Mouse (Mus musculus) thymus, postnatal 25 days (tissue): ENCODE measurements around the gene Fndc7.
"Not testable (repeated sequence)": the region's sequence is repeated elsewhere in the genome, so short reads cannot be mapped to it uniquely, and the experiment has no call there.

Experiments used
- DNase-seq: peaks from one replicate; pipeline ENCODE4 v3.0.0; 2022

Fndc7 gene

GRCm38 (mm10) chr3:108851996-108852697 is 37.7 kb downstream of the Fndc7 start:
- DNase-seq: peak; percentile 12

- DNase-seq: no peak
These were observed 38.3 kb downstream of the Fndc7 start for GRCm38 (mm10) chr3:108851554-108851953.

GRCm38 (mm10) chr3:108851075-108851474 is 38.7 kb downstream of the Fndc7 start:
- no peak for DNase-seq

GRCm38 (mm10) chr3:108850506-108850905 is 39.3 kb downstream of the Fndc7 start:
- DNase-seq: peak; percentile 18

GRCm38 (mm10) chr3:108846616-108847015 is 43.2 kb downstream of the Fndc7 start:
- no peak for DNase-seq

GRCm38 (mm10) chr3:108844521-108844920 is 45.3 kb downstream of the Fndc7 start:
- DNase-seq: no peak

- no peak for DNase-seq
These were observed 45.8 kb downstream of the Fndc7 start for GRCm38 (mm10) chr3:108844026-108844425.

- no peak for DNase-seq
These were observed 49.1 kb downstream of the Fndc7 start for GRCm38 (mm10) chr3:108840716-108841054.

GRCm38 (mm10) chr3:108840000-108840715 is 49.6 kb downstream of the Fndc7 start, which contains the start of gene Stxbp3:
Gene Stxbp3, minus strand, starts transcription at chr3:108840526.
- peak; percentile 99 for DNase-seq

- no peak for DNase-seq
These were observed 50.2 kb downstream of the Fndc7 start for GRCm38 (mm10) chr3:108839647-108839999.

- no peak for DNase-seq
These were observed 50.8 kb downstream of the Fndc7 start for GRCm38 (mm10) chr3:108838980-108839379.

- no peak for DNase-seq
These were observed 52.9 kb downstream of the Fndc7 start for GRCm38 (mm10) chr3:108836931-108837330.

GRCm38 (mm10) chr3:108833717-108834116 is 56.1 kb downstream of the Fndc7 start:
- DNase-seq: not testable (repeated sequence)

- no peak for DNase-seq
These were observed 58.1 kb downstream of the Fndc7 start for GRCm38 (mm10) chr3:108831750-108832149.

GRCm38 (mm10) chr3:108830493-108830892 is 59.3 kb downstream of the Fndc7 start:
- peak; percentile 26 for DNase-seq

- no peak for DNase-seq
These were observed 74.2 kb downstream of the Fndc7 start for GRCm38 (mm10) chr3:108815631-108816030.

- no peak for DNase-seq
These were observed 79.0 kb downstream of the Fndc7 start for GRCm38 (mm10) chr3:108810747-108811263.

GRCm38 (mm10) chr3:108805622-108806021 is 84.2 kb downstream of the Fndc7 start:
- no peak for DNase-seq
